Mouse (Mus musculus): Measurements from ENCODE around the gene Map2. TPM values are rescaled to one million over a fixed set of nuclear protein-coding genes. Genes with fewer than 3 reads are reported as not detected.
A peak's percentile ranks its signal among the peaks of the same experiment; 100 is the strongest.

The Map2 gene
- polyA plus RNA-seq, 1 experiment from 2014 or later: 491 TPM

DNA sequence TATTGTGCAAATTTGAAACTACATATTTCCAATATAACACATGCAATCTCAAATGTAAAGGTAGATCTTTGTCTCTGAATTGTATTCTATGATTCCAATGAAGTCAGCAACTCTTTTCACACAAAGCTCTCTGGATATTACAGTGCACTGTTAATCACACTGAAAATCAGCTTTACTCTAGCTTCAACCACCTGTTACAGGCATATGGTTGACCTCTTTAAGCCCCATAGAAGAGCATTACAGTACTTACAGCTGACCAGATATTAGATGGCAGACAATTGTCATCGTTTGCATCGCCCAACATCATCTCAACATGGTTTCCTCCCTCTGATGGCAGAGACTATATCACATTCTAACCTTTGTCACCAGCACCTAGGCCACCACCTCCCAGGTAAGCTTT lies 189.3 kb downstream of the Map2 start:
- H3K9ac ChIP-seq (replicated peaks; ENCODE audit: low read length): no peak overlapping the region
- ATAC-seq (ENCODE audit: low FRiP score, low TSS enrichment) (no peak), DNase-seq (no peak)
- H3K9me3 ChIP-seq (ENCODE audit: control insufficient read depth, low read length): no peaks in the 10 kb centered on the region
- H3K4me2 ChIP-seq (ENCODE audit: low read length): no peak overlapping the region
- no peak overlapping the region for H3K4me3 ChIP-seq (replicated peaks; ENCODE audit: low read depth, low read length)
- 94% methylated on average over 2 of the region's 2 CpGs for WGBS
- no peak overlapping the region for H3K27ac ChIP-seq (replicated peaks; ENCODE audit: low read depth, low read length)
- peaks cover 48% of the 10 kb centered on the region for H3K36me3 ChIP-seq (ENCODE audit: control insufficient read depth, insufficient read depth, low read length)
- peaks cover 7% of the 10 kb centered on the region; the same call in 1 of the 2 replicates for H3K4me1 ChIP-seq (ENCODE audit: control insufficient read depth, insufficient read depth, low read length)
- H3K27me3 ChIP-seq (ENCODE audit: control insufficient read depth, insufficient read depth, low read length): no peaks in the 10 kb centered on the region

GRCm38 (mm10) chr1:66365600-66365999 lies 190.5 kb downstream of the Map2 start:
- H3K4me3 ChIP-seq (replicated peaks; ENCODE audit: low read depth, low read length): no peak overlapping the region
- H3K27me3 ChIP-seq (ENCODE audit: control insufficient read depth, insufficient read depth, low read length): no peaks in the 10 kb centered on the region
- DNase-seq: no peak
- H3K4me2 ChIP-seq (ENCODE audit: low read length): no peak overlapping the region
- ATAC-seq (ENCODE audit: low FRiP score, low TSS enrichment): no peak
- H3K9me3 ChIP-seq (ENCODE audit: control insufficient read depth, low read length): no peaks in the 10 kb centered on the region
- H3K9ac ChIP-seq (replicated peaks; ENCODE audit: low read length): no peak overlapping the region
- peaks cover 7% of the 10 kb centered on the region; the same call in 1 of the 2 replicates for H3K4me1 ChIP-seq (ENCODE audit: control insufficient read depth, insufficient read depth, low read length)
- H3K36me3 ChIP-seq (ENCODE audit: control insufficient read depth, insufficient read depth, low read length): peaks cover 54% of the 10 kb centered on the region
- no peak overlapping the region for H3K27ac ChIP-seq (replicated peaks; ENCODE audit: low read depth, low read length)
- WGBS: 84% methylated on average over 4 of the region's 4 CpGs

- no peak overlapping the region for H3K4me3 ChIP-seq (replicated peaks; ENCODE audit: low read depth, low read length)
- no peaks in the 10 kb centered on the region for H3K9me3 ChIP-seq (ENCODE audit: control insufficient read depth, low read length)
- peaks cover 48% of the 10 kb centered on the region for H3K36me3 ChIP-seq (ENCODE audit: control insufficient read depth, insufficient read depth, low read length)
- H3K4me1 ChIP-seq (ENCODE audit: control insufficient read depth, insufficient read depth, low read length): no peaks in the 10 kb centered on the region
- H3K27me3 ChIP-seq (ENCODE audit: control insufficient read depth, insufficient read depth, low read length): no peaks in the 10 kb centered on the region
- WGBS: 87% methylated on average over 7 of the region's 7 CpGs
- H3K9ac ChIP-seq (replicated peaks; ENCODE audit: low read length): no peak overlapping the region
- no peak for ATAC-seq (ENCODE audit: low FRiP score, low TSS enrichment)
- H3K4me2 ChIP-seq (ENCODE audit: low read length): no peak overlapping the region
- no peak for DNase-seq
- no peak overlapping the region for H3K27ac ChIP-seq (replicated peaks; ENCODE audit: low read depth, low read length)
These were observed 194.4 kb downstream of the Map2 start for GRCm38 (mm10) chr1:66369486-66369885.

DNA sequence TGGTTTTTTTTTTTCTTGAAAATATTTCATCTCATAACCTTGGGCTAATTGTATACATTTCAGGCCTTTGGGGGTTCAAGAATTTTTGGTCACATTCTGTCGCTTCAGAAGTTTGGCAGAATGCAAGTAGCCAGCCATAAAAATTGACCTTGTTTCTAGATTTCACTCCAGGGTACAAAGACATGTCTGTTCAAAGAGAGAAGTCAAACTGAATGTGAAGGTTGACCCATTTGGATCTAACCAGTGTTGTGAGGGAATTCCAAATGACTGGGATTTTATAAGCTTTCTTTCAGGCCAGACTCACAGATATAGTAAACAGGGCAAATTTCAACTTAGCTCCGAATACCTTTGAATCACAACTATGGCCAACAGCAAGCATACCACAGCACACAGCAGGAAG lies 196.3 kb downstream of the Map2 start:
- 83% methylated on average over 2 of the region's 2 CpGs for WGBS

DNA sequence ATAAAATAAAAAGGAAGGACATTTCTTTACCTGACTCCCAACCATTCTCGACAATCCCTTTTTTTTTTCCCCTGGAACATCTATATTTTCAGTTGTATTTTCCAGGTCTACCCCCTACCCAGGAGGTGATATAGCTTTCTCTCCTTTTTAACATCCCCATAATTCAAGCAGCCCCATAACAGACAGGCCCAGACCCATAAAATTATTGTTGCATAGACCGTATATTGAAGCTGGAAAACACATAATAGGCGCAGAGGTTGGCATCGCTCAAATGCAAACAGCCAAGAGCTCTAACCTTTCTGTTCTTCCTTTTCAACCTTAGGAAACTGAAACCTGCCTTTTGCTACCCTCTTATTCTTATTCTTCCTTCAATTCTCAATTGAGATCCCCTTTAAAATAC lies 211.2 kb downstream of the Map2 start:
- H3K36me3 ChIP-seq (ENCODE audit: control insufficient read depth, insufficient read depth, low read length): peaks cover 18% of the 10 kb centered on the region
- ATAC-seq (ENCODE audit: low FRiP score, low TSS enrichment) (0 out of 2 replicates have a peak, but pooled peaks have one; percentile 11), DNase-seq (peak; percentile 37)
- peak overlapping the region; percentile 39 for H3K4me3 ChIP-seq (replicated peaks; ENCODE audit: low read depth, low read length)
- peaks cover 54% of the 10 kb centered on the region for H3K4me1 ChIP-seq (ENCODE audit: control insufficient read depth, insufficient read depth, low read length)
- no peaks in the 10 kb centered on the region for H3K9me3 ChIP-seq (ENCODE audit: control insufficient read depth, low read length)
- H3K27me3 ChIP-seq (ENCODE audit: control insufficient read depth, insufficient read depth, low read length): no peaks in the 10 kb centered on the region
- peak overlapping the region; percentile 47; the same call in 1 of the 2 replicates for H3K9ac ChIP-seq (replicated peaks; ENCODE audit: low read length)
- H3K4me2 ChIP-seq (ENCODE audit: low read length): peak overlapping the region; percentile 64
- 39% methylated on average over 4 of the region's 4 CpGs for WGBS
- H3K27ac ChIP-seq (replicated peaks; ENCODE audit: low read depth, low read length): peak overlapping the region; percentile 90

More for the DNA sequence above, 196.3 kb downstream of the Map2 start:
- H3K9me3 ChIP-seq (ENCODE audit: control insufficient read depth, low read length): no peaks in the 10 kb centered on the region
- no peak overlapping the region for H3K9ac ChIP-seq (replicated peaks; ENCODE audit: low read length)
- H3K4me2 ChIP-seq (ENCODE audit: low read length): no peak overlapping the region
- H3K36me3 ChIP-seq (ENCODE audit: control insufficient read depth, insufficient read depth, low read length): peaks cover 33% of the 10 kb centered on the region
- H3K4me1 ChIP-seq (ENCODE audit: control insufficient read depth, insufficient read depth, low read length): no peaks in the 10 kb centered on the region
- no peak for DNase-seq
- H3K27ac ChIP-seq (replicated peaks; ENCODE audit: low read depth, low read length): no peak overlapping the region
- H3K27me3 ChIP-seq (ENCODE audit: control insufficient read depth, insufficient read depth, low read length): no peaks in the 10 kb centered on the region
- H3K4me3 ChIP-seq (replicated peaks; ENCODE audit: low read depth, low read length): no peak overlapping the region
- no peak for ATAC-seq (ENCODE audit: low FRiP score, low TSS enrichment)

GRCm38 (mm10) chr1:66386751-66387452 lies 211.8 kb downstream of the Map2 start:
- Histone ChIP-seq H3K4me1 (ENCODE audit: control insufficient read depth, insufficient read depth, low read length) (peaks cover 54% of the 10 kb centered on the region), H3K4me2 (ENCODE audit: low read length) (peak overlapping the region; percentile 64), H3K9me3 (ENCODE audit: control insufficient read depth, low read length) (no peaks in the 10 kb centered on the region), H3K36me3 (ENCODE audit: control insufficient read depth, insufficient read depth, low read length) (peaks cover 14% of the 10 kb centered on the region), H3K27me3 (ENCODE audit: control insufficient read depth, insufficient read depth, low read length) (no peaks in the 10 kb centered on the region), H3K27ac (replicated peaks; ENCODE audit: low read depth, low read length) (peak overlapping the region; percentile 90), H3K9ac (replicated peaks; ENCODE audit: low read length) (peak overlapping the region; percentile 47), H3K4me3 (replicated peaks; ENCODE audit: low read depth, low read length) (peak overlapping the region; percentile 39)
- DNase-seq: peak; percentile 93
- WGBS: 6% methylated on average over 10 of the region's 10 CpGs
- peak; percentile 95 for ATAC-seq (ENCODE audit: low FRiP score, low TSS enrichment)

- Histone ChIP-seq H3K27ac (replicated peaks; ENCODE audit: low read depth, low read length) (peak overlapping the region; percentile 69), H3K4me1 (ENCODE audit: control insufficient read depth, insufficient read depth, low read length) (peaks cover 54% of the 10 kb centered on the region), H3K4me2 (ENCODE audit: low read length) (peak overlapping the region; percentile 48), H3K4me3 (replicated peaks; ENCODE audit: low read depth, low read length) (peak overlapping the region; percentile 7), H3K9ac (replicated peaks; ENCODE audit: low read length) (peak overlapping the region; percentile 40; the same call in 1 of the 2 replicates), H3K27me3 (ENCODE audit: control insufficient read depth, insufficient read depth, low read length) (no peaks in the 10 kb centered on the region), H3K36me3 (ENCODE audit: control insufficient read depth, insufficient read depth, low read length) (no peaks in the 10 kb centered on the region), H3K9me3 (ENCODE audit: control insufficient read depth, low read length) (no peaks in the 10 kb centered on the region)
- ATAC-seq (ENCODE audit: low FRiP score, low TSS enrichment) (peak; percentile 67), DNase-seq (peak; percentile 76)
- 6% methylated on average over 8 of the region's 8 CpGs for WGBS
These were observed 213.5 kb downstream of the Map2 start for GRCm38 (mm10) chr1:66388561-66388960.

- WGBS: 43% methylated on average over 8 of the region's 8 CpGs
- H3K9me3 ChIP-seq (ENCODE audit: control insufficient read depth, low read length): no peaks in the 10 kb centered on the region
- H3K27ac ChIP-seq (replicated peaks; ENCODE audit: low read depth, low read length): 0 out of 2 replicates have a peak overlapping the region, but pooled peaks have one; percentile 15
- peaks cover 18% of the 10 kb centered on the region for H3K4me1 ChIP-seq (ENCODE audit: control insufficient read depth, insufficient read depth, low read length)
- peak; percentile 62 for DNase-seq
- H3K4me2 ChIP-seq (ENCODE audit: low read length): 0 out of 2 replicates have a peak overlapping the region, but pooled peaks have one; percentile 3
- H3K27me3 ChIP-seq (ENCODE audit: control insufficient read depth, insufficient read depth, low read length): no peaks in the 10 kb centered on the region
- no peak overlapping the region for H3K4me3 ChIP-seq (replicated peaks; ENCODE audit: low read depth, low read length)
- no peak overlapping the region for H3K9ac ChIP-seq (replicated peaks; ENCODE audit: low read length)
- peaks cover 8% of the 10 kb centered on the region for H3K36me3 ChIP-seq (ENCODE audit: control insufficient read depth, insufficient read depth, low read length)
- no peak for ATAC-seq (ENCODE audit: low FRiP score, low TSS enrichment)
These were observed 220.0 kb downstream of the Map2 start for GRCm38 (mm10) chr1:66394944-66395637.

Data from midbrain, embryonic 14.5 days (tissue).